Mouse (Mus musculus) gastrocnemius, postnatal 14 days (tissue): Measurements from ENCODE around the gene Dpep2nb. TPM values are rescaled to one million over a fixed set of nuclear protein-coding genes. Genes with fewer than 3 reads are reported as not detected.
A peak's percentile ranks its signal among the peaks of the same experiment; 100 is the strongest.
"Not testable (repeated sequence)": the region's sequence is repeated elsewhere in the genome, so short reads cannot be mapped to it uniquely, and the experiment has no call there.

ENCODE experiments used
- DNase-seq: peaks from one replicate; pipeline ENCODE4 v3.0.0; 2021; ENCODE audit warnings: mixed read lengths
- intact Hi-C: fragments of 180-260 bp; cut with DNase I; formaldehyde crosslinking; loops from one replicate; pipeline ENCODE4 v1.15.1; 2025; ENCODE audit warnings: low total_unique reads
- total RNA-seq, 2 experiments: library from RNA; stranded (reverse); gene quantifications; 2 replicates each; pipeline ENCODE4 v1.2.3; 2021

Dpep2nb gene
- total RNA-seq, 2 experiments from 2014 or later, result not detected

DNA sequence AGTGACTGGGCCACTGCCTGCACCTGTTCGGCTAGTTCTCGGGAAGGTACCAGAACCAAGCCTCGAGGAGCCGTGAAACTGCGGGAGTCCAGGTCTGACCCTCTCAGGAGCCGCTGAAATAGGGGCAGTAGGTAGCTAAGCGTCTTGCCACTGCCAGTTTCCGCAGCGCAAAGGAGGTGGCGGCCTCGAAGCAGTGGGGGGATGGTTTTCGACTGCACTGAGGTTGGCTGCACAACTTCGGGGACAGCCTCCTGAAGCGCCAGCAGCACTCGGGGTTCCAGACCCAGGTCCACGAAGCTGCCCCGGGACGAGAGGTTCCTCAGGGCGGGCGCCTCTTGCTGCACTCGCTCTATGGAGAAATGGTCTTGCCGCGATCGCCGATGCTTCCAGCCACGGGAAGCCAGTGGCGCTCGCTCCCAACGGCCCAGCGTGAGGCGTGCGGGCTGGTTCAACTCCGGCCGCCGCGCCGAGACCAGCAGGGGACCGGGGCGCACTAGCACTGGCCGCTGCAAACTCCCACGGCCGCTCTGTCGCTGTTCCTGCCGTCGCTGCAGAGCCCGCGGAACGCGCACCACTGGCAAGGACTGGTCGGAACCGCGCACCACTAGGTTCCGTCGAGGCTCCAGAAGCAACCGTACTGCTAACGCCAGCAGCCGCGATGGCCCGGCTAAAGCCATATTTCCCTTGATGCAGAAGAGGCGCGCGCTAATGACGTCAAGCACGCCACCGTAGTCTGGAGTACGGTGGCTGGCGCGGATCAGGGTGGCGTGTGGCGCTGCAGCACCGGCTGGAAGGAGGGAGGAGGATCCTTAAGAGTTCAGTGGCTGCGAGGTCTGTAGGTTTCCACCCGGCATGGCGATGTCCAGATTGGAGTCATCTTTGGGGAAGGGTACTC lies 5.2 kb upstream of the Dpep2nb start:
- peak; percentile 92 for DNase-seq

DNA sequence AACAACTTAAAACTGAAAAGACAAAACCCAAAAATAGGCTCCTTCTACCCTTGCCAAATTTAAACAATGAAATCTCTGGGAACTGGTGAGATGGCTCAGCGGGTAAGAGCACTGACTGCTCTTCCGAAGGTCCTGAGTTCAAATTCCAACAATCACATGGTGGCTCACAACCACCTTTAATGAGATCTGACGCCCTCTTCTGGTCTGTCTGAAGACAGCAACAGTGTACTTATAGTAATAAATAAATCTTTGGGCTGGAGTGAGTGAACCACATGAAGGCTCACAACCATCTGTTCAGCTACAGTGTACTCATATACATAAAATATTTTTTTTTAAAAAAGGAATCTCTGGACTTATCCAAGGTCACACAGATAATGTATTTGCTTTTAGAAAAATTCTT lies 2.1 kb upstream of the Dpep2nb start:
- intact Hi-C loops, result loop anchor here (10.0 kb wide), 1 partner anchor 163 kb away; no protein-coding TSS in a partner anchor
- not testable (repeated sequence) for DNase-seq

More for the DNA sequence above, 5.2 kb upstream of the Dpep2nb start:
- intact Hi-C loops, result no loop called here

- intact Hi-C loops, result loop anchor here (10.0 kb wide), 1 partner anchor 162 kb away; no protein-coding TSS in a partner anchor
- DNase-seq, result no peak
These were observed 1.4 kb upstream of the Dpep2nb start for GRCm38 (mm10) chr8:106007135-106007534.

- intact Hi-C loops, result loop anchor here (10.0 kb wide), 1 partner anchor 162 kb away; no protein-coding TSS in a partner anchor
- no peak for DNase-seq
These were observed 638 bp upstream of the Dpep2nb start for GRCm38 (mm10) chr8:106006413-106006812.

DNA sequence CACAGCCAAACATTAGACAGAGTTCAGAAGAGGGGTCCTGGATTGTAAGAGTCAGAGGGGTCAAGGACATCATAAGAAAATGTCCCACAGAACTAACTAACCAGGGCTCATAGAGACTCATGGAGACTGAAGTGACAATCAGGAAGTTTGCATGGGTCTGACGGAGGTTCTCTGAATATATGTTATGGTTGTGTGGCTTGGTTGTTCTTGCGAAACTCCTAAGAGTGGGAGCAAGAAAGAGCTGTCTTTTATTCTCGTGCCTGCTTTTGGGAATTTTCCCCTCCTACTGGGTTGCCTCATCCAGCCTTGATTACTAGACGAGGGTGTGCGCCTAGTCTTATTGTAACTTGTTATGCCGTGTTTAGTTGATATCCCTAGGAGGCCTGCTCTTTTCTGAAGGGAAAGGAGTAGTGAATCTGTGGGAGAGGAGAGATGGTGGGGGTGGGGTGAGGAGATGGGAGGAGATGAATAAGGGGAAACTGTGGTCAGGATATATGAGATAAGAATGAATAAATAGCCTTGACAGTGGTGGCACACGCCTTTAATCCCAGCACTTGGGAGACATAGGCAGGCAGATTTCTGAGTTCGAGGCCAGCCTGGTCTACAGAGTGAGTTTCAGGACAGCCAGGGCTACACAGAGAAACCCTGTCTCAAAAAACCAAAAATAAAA lies 1.1 kb downstream of the Dpep2nb start:
- no peak for DNase-seq
- intact Hi-C loops, result loop anchor here (10.0 kb wide), 1 partner anchor 160 kb away; no protein-coding TSS in a partner anchor

DNA sequence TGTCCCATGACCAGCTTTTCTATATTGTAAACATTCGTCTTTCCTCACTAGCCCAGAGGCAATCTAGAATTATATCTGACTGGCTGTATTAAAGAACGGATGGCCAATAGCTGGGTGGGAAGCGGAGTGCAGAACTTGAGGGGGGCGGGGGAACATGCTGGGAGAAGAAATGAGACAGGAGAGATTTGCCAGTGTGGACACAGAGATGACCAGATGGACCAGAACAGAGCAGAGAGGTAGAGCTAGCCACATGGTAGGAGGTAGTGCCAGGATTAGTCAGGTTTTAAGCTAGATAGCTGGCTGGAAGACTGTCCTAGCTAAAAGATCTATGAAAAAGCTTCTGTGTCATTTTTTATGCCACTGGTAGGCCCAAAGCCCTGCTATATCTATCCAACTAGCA lies 3.9 kb downstream of the Dpep2nb start:
- DNase-seq, result no peak
- intact Hi-C loops, result loop anchor here (10.0 kb wide), 1 partner anchor 157 kb away; no protein-coding TSS in a partner anchor

- intact Hi-C loops, result no loop called here
- no peak for DNase-seq
These were observed 6.8 kb downstream of the Dpep2nb start for GRCm38 (mm10) chr8:105998971-105999370.

DNA sequence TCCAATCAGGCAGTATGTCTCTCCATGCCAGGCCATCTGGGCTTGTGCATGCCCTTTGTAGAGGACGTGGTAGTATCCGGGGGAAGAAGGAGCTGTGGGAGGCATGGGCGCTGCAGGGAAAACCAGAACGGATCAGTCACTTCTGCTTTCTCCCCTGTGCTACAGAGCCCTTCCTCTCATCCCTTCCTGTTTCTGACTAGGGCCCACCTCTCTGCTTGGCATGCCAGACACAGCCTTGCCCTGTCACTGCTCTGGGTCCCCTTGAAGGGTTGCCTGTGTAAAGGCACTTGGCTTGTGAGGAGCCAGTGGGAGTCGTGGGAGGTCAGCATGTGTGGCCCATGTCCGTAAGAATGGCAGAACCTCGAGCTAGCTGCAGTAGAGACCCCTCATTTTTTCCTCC lies 9.4 kb downstream of the Dpep2nb start:
- intact Hi-C loops, result no loop called here
- DNase-seq, result no peak

- DNase-seq, result no peak
- intact Hi-C loops, result no loop called here
These were observed 12.5 kb downstream of the Dpep2nb start for GRCm38 (mm10) chr8:105993226-105993625.

GRCm38 (mm10) chr8:105992499-105992898 lies 13.3 kb downstream of the Dpep2nb start:
- intact Hi-C loops, result no loop called here
- no peak for DNase-seq

DNA sequence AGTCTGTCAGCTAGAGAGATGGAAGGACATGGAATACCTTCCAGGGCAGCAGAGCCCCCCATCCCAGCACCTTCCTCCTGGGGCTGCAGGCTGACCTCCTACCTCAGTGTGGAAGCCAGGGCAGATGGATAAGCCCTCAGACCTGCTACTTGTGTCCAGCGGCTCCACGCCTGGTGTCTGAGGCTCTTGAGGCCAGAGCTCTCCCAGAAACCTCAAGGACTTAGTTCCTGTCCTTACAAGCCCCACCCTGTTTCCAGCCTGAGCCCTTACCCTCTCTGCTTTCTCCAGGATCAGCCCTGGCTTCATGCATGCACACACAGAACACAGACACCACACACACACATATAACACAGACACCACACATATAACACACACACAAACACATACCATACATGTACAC lies 14.2 kb downstream of the Dpep2nb start:
- no peak for DNase-seq
- intact Hi-C loops, result no loop called here

DNA sequence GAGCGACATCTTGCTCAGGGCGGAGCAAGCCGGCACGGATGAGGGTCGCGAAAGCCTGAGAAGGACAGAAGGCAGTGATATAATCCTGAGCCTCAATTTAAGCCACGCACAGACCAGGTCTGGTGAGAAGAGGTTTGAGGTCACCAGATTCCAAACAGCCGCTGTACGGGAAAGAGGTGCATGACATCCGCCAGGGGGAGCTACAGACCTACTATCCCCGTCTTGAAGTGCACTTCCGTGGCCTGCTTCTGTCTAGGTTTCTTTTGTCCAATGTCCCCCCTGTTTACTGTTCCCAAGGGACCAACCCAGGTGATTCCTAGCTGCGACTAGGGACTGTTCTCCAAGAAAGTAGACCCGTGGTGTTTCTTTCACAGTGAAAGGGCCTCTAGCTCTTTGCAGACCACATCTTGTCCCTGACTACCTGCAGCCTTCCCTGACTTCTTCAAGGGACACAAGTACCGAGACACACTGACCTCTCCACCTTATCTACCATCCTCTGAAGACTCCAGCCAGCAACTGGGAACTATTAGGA lies 14.9 kb downstream of the Dpep2nb start, which contains the start of gene Dus2:
Gene Dus2 (plus strand): TSS at position 482 of the 532 bp plus-strand sequence.
- peak; percentile 84 for DNase-seq
- intact Hi-C loops, result no loop called here

GRCm38 (mm10) chr8:105988546-105988945 lies 17.2 kb downstream of the Dpep2nb start:
- intact Hi-C loops, result loop anchor here (5.0 kb wide), 1 partner anchor 34 kb away; no protein-coding TSS in a partner anchor
- no peak for DNase-seq

DNA sequence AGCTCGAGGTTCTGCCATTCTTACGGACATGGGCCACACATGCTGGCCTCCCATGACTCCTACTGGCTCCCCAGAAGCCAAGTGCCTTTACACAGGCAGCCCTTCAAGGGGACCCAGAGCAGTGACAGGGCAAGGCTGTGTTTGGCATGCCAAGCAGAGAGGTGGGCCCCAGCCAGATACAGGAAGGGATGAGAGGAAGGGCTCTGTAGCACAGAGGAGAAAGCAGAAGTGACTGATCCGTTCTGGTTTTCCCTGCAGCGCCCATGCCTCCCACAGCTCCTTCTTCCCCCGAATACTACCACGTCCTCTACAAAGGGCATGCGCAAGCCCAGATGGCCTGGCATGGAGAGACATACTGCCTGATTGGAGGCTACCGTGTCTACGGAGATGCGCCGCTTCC lies 22.4 kb downstream of the Dpep2nb start:
- intact Hi-C loops, DNase-seq: not testable (repeated sequence)

GRCm38 (mm10) chr8:105981146-105981545 lies 24.6 kb downstream of the Dpep2nb start:
- no peak for DNase-seq
- intact Hi-C loops, result no loop called here

DNA sequence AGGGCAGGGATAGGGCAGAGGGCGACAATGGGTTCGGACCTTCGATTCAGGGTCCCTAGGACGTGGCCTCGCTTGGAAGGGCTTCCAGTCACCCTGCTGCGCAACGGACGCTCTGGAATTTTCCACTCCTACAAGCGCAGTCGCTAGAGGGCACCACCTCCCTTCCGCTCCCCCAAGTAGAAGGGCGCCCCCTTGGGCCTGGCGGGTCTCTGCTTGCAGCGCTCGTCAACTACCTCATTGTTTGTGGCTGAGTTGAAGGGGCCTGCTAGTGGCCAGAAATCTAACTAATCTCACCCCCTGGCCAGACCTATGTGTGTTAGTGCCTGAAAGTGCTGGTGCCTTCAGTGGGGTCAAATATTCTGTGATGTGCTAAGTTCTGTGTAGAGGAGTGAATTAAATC lies 26.4 kb downstream of the Dpep2nb start, which contains the start of gene Dpep3:
Gene Dpep3 (minus strand): TSS at position 105 of the 400 bp plus-strand sequence.
- intact Hi-C loops, result no loop called here
- no peak for DNase-seq

DNA sequence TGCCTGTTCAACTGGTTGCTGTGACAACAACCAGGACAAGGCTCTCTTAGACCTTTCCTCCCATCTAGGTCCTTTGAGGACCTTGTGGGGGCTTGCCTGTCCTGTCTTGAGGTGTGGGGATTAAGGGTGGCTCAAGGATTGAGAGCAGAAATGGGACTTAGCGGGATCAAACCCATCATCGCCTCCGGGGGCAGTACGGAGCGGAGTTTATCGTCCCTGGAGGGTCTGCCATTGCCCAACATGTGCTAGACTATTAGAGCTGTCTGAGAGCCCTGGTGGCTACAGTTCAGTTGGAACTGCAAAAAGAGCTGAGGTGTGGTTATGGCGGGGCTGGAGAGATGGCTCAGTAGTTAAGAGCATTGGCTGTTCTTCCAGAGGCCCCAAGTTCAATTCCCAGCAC lies 30.4 kb downstream of the Dpep2nb start:
- no peak for DNase-seq
- intact Hi-C loops, result no loop called here

DNA sequence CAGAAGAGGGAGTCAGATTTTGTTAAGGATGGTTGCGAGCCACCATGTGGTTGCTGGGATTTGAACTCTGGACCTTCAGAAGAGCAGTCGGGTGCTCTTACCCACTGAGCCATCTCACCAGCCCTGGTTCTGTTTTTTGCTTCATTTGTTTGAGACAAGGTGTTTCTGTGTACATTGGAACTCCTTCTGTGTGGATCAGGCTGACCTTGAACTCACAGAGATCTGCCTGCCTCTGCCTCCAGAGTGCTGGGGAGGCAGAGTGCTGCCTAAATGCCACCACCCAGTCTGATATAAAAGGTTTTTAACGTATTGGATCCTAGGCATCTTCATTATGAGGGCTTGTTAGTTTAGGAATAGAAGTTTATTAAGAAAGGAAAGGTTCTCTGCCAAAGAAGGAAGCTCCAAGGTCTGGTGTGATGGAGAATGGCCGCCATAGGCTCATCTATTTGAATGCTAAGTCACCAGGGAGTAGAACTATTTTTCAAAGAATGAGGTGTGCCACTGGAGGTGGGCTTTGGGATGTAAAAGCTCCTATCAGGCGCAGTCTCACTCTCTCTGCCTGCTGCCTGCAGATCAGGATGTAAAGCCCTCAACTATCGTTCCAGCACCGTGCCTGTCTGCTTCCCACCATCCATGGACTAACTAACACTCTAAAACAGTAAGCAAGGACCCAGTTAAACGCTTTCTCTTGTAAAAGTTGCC lies 34.6 kb downstream of the Dpep2nb start:
- intact Hi-C loops, result no loop called here
- no peak for DNase-seq

- intact Hi-C loops, result no loop called here
- DNase-seq, result no peak
These were observed 36.4 kb downstream of the Dpep2nb start for GRCm38 (mm10) chr8:105969367-105969766.
